Mouse (Mus musculus) heart, postnatal 25 days (tissue): ENCODE results near the gene Stap2. TPM values are rescaled to one million over a fixed set of nuclear protein-coding genes. Genes with fewer than 3 reads are reported as not detected.

Experiments
- DNase-seq: peaks from one replicate; pipeline ENCODE4 v3.0.0; 2022; ENCODE audit warnings: low spot score
- intact Hi-C: fragments of 180-260 bp; cut with DNase I; formaldehyde crosslinking; loops from one replicate; pipeline ENCODE4 v1.15.1; 2025
- total RNA-seq, 2 experiments: library from RNA; stranded (reverse); gene quantifications; 2 replicates each; pipeline ENCODE4 v1.2.3; 2021

Gene Stap2
- total RNA-seq, 2 experiments from 2014 or later, result 14.1 to 14.6 TPM

DNA sequence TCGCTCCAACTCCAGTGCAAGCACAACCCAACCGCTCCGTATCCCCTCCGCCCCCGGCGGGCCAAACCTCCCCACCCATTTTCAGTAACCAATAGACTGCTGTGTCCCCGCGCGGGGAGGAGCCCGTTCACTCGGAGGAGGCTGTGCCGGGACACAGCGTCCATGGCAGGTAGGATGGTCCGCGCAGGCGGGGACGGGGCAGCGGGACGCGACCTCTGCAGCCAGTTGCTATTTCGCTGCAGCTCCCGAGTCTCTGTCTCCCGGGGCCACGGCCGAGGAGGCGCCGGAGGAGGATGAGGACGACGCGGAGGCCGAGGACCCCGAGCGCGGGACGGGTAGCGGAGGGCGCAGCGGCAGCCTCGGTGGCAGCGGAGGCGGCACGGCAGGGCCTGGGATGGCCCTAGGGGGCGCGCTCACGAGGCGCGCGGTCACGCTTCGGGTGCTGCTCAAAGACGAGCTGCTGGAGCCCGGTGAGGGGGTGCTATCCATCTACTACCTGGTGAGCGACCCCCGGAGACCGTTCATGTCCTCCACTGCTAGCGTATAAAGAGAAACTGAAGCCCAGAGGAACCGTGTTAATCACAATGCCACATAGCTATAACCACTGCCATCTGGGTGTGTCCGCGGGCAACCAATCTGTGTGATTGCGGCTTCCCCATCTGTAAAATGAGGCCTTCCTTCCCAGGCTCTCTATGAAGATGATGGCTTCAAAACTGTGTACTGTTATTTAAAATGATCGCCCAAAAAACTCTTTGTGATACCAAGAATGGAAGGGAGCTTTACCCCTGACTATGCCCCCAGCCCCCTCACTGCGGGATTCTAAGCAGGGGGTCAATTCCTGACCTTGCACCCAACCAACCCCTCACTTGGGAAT is 3.9 kb upstream of the Stap2 start:
- peak; percentile 88 for DNase-seq
- intact Hi-C loops, result no loop called here

DNA sequence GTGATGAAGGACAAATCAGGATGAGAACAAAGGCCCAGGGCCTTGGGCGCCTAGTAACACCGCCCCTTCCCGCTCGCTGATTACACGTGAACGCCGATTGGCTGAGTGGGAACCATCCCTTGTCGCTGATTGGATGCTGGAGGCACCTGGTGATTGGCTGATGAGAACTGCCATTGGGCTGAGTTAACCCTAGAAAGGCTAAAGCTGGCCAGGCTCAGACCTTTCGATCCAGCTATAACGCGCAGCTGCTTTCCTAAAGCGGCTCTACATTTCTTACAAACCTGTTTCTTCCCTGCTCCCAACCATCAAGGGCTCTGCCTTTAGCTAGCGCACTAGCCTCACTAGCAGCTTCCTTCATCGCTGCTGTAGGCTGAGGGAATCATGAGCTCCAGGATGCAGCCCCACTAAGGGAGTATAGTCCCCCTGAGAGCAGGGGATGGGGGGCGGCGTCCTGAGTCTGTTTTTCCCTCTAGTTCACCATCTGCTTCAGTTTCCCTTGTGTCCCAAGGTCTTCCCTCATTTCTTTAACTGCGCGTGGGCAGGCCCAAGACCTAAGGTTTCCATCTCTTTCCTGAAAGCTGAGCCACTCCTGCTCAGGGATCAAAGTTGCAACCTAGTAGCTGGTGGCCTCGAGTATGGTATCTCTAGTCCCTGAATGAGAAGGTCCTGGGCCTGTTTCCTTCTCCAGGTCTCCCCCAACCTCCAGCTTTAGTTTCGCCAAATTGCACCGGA is 3.1 kb upstream of the Stap2 start:
- intact Hi-C loops, result no loop called here

GRCm38 (mm10) chr17:56007444-56008355 is 2.3 kb upstream of the Stap2 start:
- intact Hi-C loops, result no loop called here
- DNase-seq, result no peak

More for the DNA sequence above, 3.1 kb upstream of the Stap2 start:
- peak; percentile 91 for DNase-seq

DNA sequence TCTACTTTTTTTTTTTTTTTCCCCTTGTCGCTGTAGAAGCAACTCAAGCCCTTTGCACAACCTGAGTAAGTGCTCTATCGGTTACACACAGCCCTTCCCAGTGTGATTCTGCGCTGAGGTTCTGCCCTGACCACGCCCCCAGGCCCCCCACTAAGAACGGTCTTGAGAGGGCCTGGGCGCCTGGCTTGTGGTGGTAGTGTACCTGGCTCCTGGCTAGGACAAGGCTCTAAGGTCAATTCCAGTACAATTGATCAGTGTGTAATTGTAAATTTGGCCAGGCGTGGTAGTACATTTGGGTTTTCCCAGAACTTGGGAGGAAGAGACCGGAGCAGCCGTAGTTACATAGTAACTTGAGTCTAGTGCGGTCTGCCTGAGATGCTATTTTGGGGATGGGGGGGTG is 1.6 kb upstream of the Stap2 start:
- intact Hi-C loops, result no loop called here
- DNase-seq, result no peak

DNA sequence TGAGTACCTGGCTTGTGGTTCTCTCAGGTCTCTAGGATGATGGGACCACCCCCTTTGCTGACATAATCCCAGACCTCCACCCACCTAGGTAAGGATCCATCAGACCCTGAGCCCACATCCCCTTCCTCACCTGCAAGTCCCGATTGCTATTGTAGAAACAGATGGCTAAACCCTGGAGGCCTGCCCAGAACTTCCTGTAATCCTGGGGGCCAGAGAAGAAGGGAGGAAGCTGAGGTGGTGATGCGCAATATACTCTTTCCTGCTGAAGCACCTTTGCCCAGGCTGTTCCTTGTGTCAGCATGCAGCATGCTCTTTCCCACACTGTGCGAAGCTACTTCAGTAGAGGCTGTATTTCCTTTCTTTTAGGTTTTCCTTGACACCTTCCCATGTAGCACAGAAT is 2.4 kb downstream of the Stap2 start:
- DNase-seq, result no peak
- intact Hi-C loops, result no loop called here

DNA sequence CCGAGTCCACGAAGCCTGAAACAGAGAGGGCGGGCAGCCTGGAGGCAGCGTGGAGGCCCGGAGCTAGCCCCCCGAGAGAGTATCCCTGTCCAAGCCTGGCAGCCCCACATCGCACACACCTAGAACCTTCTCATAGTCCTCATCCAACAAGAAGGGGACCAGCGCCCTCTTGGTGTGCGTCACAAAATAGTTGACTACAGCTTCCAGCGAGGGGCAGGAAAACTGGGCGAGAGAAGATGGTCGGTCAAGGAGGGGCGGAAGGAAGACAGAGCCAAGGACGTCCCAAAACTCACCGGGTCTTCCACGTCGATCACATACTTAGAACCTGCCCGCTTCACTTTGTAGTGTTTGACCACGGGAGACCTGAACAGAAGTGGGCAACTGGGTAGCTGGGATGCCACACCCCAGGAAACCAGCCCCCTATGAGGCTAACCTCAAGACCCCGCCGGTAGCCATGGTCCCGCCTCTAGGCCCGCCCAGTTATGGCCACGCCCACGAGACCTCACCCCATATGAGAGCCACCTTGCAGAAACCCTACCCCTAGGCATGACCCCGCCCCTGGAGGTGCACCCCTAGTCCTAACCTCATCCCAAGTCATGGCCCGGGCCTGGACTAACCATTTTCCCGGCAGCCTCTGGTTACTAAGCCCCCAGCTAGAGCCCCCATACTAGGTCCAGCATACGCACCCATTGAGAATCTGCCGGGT is 5.4 kb downstream of the Stap2 start:
- intact Hi-C loops, result no loop called here
- DNase-seq, result no peak

GRCm38 (mm10) chr17:55996007-55996406 is 9.4 kb downstream of the Stap2 start:
- no peak for DNase-seq

DNA sequence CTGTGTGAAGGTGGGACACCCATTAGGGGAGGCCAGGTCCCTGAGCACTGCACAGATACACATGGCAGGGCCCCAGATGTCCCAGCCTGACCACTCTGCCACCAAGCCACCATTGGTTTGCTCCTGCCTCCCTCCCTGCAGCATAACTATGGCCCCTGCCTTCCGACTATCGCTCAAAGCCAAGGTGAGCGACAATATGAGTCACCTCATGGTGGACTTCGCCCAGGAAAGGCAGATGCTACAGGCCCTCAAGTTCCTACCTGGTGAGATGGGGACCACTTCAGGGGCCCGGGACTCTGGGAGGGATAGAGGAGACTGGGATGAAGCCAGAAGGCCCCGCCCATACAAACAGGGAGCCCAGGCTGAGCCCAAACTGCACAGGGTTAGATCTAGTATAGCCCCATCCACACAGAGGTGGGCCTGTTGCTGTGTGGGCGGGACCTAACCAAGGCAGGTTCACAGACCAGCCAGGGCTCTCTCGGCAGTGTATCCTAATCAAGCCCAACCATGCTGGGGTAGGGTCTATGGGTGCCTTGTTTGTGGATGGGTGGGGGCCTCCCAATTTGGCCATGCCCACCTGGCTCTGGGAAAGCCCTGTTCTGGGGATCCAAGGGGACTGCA is 15.0 kb downstream of the Stap2 start:
- no peak for DNase-seq
- intact Hi-C loops, result no loop called here

More at GRCm38 (mm10) chr17:55996007-55996406, 9.4 kb downstream of the Stap2 start:
- intact Hi-C loops, result no loop called here

- no peak for DNase-seq
- intact Hi-C loops, result no loop called here
Measured at GRCm38 (mm10) chr17:55986030-55986961, 19.1 kb downstream of the Stap2 start, which contains the start of gene Fsd1. Gene Fsd1, plus strand, starts transcription at chr17:55986509.

GRCm38 (mm10) chr17:55977301-55977700 is 28.1 kb downstream of the Stap2 start:
- intact Hi-C loops, result loop anchor here (2.0 kb wide), 1 partner anchor 34 kb away; no protein-coding TSS in a partner anchor
- no peak for DNase-seq

- intact Hi-C loops, result loop anchor here (2.0 kb wide), 1 partner anchor 34 kb away; no protein-coding TSS in a partner anchor
- DNase-seq, result no peak
Measured at GRCm38 (mm10) chr17:55976255-55976862, 29.0 kb downstream of the Stap2 start.

DNA sequence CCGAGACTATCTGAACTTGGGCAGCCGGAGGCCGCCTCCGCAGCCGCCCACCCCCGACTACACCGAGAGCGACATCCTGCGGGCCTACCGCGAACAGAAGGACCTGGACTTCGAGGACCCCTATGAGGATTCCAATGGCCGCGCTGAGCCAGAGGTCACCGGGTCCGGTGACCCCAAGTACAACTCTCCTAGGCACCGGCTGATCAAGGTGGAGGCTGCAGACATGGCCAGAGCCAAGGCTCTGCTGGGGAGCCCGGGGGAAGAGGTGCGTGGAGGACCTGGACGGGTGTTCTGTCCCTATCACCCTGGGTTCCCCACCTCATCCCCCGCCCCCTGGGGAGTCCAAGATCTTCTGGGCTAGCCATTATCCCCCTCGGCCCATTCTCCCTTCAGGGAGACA is 33.9 kb downstream of the Stap2 start:
- intact Hi-C loops, result no loop called here
- DNase-seq, result no peak

GRCm38 (mm10) chr17:55969966-55970891 is 35.2 kb downstream of the Stap2 start, which contains the start of gene Shd:
Gene Shd, plus strand, starts transcription at chr17:55970467.
- intact Hi-C loops, result no loop called here
- DNase-seq, result no peak

- intact Hi-C loops, result no loop called here
- DNase-seq, result no peak
Measured at GRCm38 (mm10) chr17:55969560-55969959, 35.8 kb downstream of the Stap2 start.

DNA sequence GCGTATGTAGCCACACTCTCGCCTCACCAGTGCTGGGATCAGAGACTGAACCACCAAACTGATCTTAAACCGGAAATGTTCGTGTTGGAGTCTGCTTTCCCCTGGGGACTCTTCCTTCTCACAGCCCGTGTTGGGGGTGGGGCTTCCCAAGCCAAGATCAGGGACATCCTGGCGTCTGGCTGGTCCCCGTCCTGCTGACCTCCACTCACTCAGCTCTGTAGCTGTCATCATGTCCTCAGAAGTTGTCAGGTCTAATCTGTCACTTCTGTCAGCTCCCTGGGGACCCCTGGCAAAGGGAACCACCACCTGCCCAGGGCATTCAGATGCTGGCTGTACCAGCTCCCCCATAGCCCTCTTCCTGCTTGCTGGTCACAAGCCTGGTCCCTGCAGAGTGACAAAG is 37.2 kb downstream of the Stap2 start:
- no peak for DNase-seq
- intact Hi-C loops, result no loop called here

DNA sequence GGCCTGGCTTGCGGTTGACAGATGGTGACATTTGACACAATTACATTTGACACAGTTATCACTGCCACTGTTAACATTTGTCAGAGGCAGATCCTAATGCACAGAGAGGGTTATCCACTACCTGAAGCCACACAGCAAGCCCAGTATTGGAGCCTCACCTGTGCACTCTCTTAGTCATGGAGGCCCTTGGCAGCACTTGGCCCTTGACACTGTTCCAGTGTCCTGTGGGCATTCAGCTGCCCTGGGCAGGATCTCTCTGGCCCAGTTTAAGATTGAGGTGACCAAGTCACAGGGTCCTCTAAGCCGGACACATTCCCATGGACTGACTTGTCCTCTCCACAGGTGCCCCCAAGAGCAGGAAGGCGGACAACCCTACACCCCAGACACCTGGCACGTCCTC is 38.2 kb downstream of the Stap2 start:
- intact Hi-C loops, result no loop called here
- no peak for DNase-seq
